Mouse (Mus musculus): ENCODE measurements around the gene Ccdc186.

The Ccdc186 gene

GRCm38 (mm10) chr19:56821798-56822447 is at the start of gene Ccdc186:
Gene Ccdc186, minus strand, starts transcription at chr19:56822190.
- peak; percentile 90 for DNase-seq (ENCODE audit: low read depth, low spot score)

- no peak for DNase-seq (ENCODE audit: low read depth, low spot score)
Measured at GRCm38 (mm10) chr19:56867701-56868100, 45.7 kb upstream of the Ccdc186 start.

- DNase-seq (ENCODE audit: low read depth, low spot score) = no peak
Measured at GRCm38 (mm10) chr19:56856455-56856854, 34.5 kb upstream of the Ccdc186 start.

- no peak for DNase-seq (ENCODE audit: low read depth, low spot score)
Measured at GRCm38 (mm10) chr19:56852590-56852989, 30.6 kb upstream of the Ccdc186 start.

- no peak for DNase-seq (ENCODE audit: low read depth, low spot score)
Measured at GRCm38 (mm10) chr19:56842974-56843373, 21.0 kb upstream of the Ccdc186 start.

- DNase-seq (ENCODE audit: low read depth, low spot score) = no peak
Measured at GRCm38 (mm10) chr19:56838942-56839706, 17.1 kb upstream of the Ccdc186 start.

- no peak for DNase-seq (ENCODE audit: low read depth, low spot score)
Measured at GRCm38 (mm10) chr19:56835340-56835739, 13.3 kb upstream of the Ccdc186 start.

GRCm38 (mm10) chr19:56830163-56830562 is 8.2 kb upstream of the Ccdc186 start:
- no peak for DNase-seq (ENCODE audit: low read depth, low spot score)

- DNase-seq (ENCODE audit: low read depth, low spot score) = no peak
Measured at GRCm38 (mm10) chr19:56829267-56829666, 7.3 kb upstream of the Ccdc186 start.

- no peak for DNase-seq (ENCODE audit: low read depth, low spot score)
Measured at GRCm38 (mm10) chr19:56828305-56828704, 6.3 kb upstream of the Ccdc186 start.

- DNase-seq (ENCODE audit: low read depth, low spot score) = no peak
Measured at GRCm38 (mm10) chr19:56826047-56826631, 4.1 kb upstream of the Ccdc186 start, which contains the start of gene Tdrd1. Gene Tdrd1, plus strand, starts transcription at chr19:56826209.

GRCm38 (mm10) chr19:56822448-56822836 is 452 bp upstream of the Ccdc186 start:
- no peak for DNase-seq (ENCODE audit: low read depth, low spot score)

- no peak for DNase-seq (ENCODE audit: low read depth, low spot score)
Measured at GRCm38 (mm10) chr19:56821040-56821797, 771 bp downstream of the Ccdc186 start.

GRCm38 (mm10) chr19:56817851-56818526 is 4.0 kb downstream of the Ccdc186 start:
- no peak for DNase-seq (ENCODE audit: low read depth, low spot score)

- DNase-seq (ENCODE audit: low read depth, low spot score) = no peak
Measured at GRCm38 (mm10) chr19:56813360-56813759, 8.6 kb downstream of the Ccdc186 start.

- no peak for DNase-seq (ENCODE audit: low read depth, low spot score)
Measured at GRCm38 (mm10) chr19:56811590-56811989, 10.4 kb downstream of the Ccdc186 start.

- DNase-seq (ENCODE audit: low read depth, low spot score) = no peak
Measured at GRCm38 (mm10) chr19:56810641-56811146, 11.3 kb downstream of the Ccdc186 start.

GRCm38 (mm10) chr19:56808771-56809170 is 13.2 kb downstream of the Ccdc186 start:
- no peak for DNase-seq (ENCODE audit: low read depth, low spot score)

- no peak for DNase-seq (ENCODE audit: low read depth, low spot score)
Measured at GRCm38 (mm10) chr19:56807122-56807521, 14.9 kb downstream of the Ccdc186 start.

- DNase-seq (ENCODE audit: low read depth, low spot score) = no peak
Measured at GRCm38 (mm10) chr19:56805366-56805765, 16.6 kb downstream of the Ccdc186 start.

GRCm38 (mm10) chr19:56802352-56802746 is 19.6 kb downstream of the Ccdc186 start:
- no peak for DNase-seq (ENCODE audit: low read depth, low spot score)

Measured in telencephalon, adult 2 months (tissue).